Mouse (Mus musculus): ENCODE data around the gene Itga9.

DNA sequence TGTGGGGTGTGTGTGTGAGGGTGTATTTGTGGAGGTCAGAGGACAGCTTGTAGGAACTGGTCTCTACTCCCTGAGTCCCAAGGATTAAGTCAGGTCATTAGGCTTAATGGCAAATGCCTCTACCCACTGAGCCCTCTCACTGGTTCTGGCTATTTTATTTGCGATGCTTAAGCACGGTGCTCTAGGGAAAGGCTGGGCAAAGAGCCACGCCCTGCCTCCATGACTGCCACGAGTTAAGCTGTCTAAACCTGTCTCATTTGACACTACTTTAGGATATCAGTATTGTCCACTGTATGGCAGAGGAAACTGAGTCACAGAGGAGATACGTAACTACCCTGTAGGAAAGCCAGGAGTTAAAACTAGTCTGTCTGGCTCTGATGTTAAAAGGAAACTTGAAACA lies 337.5 kb downstream of the Itga9 start:
- no peak for TF ChIP-seq MAX (IDR thresholded peaks at IDR 0.05)
- no peak for TF ChIP-seq CTCF (IDR thresholded peaks at IDR 0.05; ENCODE audit: control insufficient read depth, insufficient read depth, insufficient read length)
- TF ChIP-seq USF1 (IDR thresholded peaks at IDR 0.05; ENCODE audit: low read depth): no peak
- TF ChIP-seq FOSL1 (IDR thresholded peaks at IDR 0.05; ENCODE audit: insufficient read depth, low read length, poor library complexity, severe bottlenecking): no peak
- no peak for TF ChIP-seq CEBPB (IDR thresholded peaks at IDR 0.05; ENCODE audit: low read depth)
- no peak for TF ChIP-seq MYOD1 (IDR thresholded peaks at IDR 0.05; ENCODE audit: control insufficient read depth, insufficient read length, low read depth)
